Mouse (Mus musculus): ENCODE data around the gene Ccl7. TPM values are rescaled to one million over a fixed set of nuclear protein-coding genes. Genes with fewer than 3 reads are reported as not detected.

The Ccl7 gene
- total RNA-seq, 2 experiments from 2014 or later, result 0.51 TPM; not detected in 1

DNA sequence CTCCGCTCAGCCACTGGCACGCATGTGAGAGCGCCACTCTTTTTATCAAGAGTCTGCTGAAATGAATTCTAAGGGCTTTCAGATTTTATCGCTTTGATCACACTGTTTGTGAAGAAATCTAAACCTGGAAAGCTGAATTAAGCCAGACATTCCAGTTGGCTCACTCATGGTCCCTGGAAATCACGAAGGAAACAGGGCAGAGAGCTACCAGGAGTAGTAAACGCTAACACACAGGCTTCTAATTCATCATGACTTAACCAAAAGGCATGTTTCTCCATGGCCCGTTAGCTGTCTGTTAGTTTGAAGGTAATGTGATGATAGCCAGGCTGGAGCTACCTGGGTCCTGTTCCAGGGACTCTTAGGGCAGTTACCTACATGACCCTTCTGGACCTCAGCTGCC is 11.1 kb upstream of the Ccl7 start:
- DNase-seq (ENCODE audit: low spot score in 2 of 2), result no peak

DNA sequence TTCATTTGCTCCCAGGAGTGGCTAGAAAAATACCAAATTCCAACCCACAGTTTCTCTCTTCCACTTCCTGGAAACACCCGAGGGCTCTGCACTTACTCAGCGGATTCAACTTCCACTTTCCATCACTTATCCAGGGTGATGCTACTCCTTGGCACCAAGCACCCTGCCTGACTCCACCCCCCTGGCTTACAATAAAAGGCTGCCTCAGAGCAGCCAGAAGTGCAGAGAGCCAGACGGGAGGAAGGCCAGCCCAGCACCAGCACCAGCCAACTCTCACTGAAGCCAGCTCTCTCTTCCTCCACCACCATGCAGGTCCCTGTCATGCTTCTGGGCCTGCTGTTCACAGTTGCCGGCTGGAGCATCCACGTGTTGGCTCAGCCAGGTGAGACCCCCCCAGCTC is 10.2 kb upstream of the Ccl7 start, which contains the start of gene Ccl2:
TSS of gene Ccl2 (plus strand) at position 216 of the 400 bp plus-strand sequence.
- DNase-seq (ENCODE audit: low spot score in 2 of 2), result peak; percentile 48 to 49

DNA sequence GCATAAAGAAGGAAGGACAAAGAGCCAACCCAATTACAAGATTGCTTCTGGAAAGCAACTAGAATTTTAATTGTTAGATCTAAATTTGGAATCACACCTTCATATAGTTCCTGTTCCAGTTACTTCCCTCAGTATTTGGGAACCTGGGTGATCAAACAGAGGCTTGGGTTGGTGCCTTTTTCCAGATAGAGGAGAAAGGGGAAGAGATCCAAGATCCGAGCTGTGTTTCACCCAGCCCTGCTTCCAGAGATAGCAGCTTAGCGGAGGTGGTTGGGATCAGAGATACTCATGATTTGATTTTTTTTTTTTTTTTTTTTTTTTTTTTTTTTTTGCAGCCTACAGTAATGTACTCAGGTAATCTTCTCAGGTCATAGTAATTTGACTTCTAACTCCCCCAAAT is 9.7 kb upstream of the Ccl7 start:
- DNase-seq (ENCODE audit: low spot score in 2 of 2), result no peak

DNA sequence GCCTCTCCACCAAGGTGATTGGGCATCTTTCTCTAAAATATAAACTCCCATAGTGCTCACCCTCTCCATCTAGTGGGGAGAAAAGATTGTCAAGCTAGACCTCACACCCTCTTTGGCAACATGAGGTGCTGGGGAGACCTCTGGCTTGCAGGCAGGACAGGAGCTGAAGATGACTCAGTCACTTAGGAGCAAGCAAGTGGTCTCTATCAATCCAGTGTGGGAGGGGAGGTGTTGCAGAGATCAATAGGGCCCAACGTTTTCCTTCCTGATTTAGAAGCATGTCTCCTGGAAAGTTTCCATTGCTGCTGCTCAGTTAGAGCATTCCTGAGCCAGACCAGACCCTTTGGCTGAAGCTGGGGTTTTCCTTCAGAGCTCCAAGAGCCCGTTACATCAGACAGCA is 7.0 kb upstream of the Ccl7 start, which contains the start of gene Gm17268:
TSS of gene Gm17268 (minus strand) at position 28 of the 400 bp plus-strand sequence.
- DNase-seq (ENCODE audit: low spot score in 2 of 2), result no peak

DNA sequence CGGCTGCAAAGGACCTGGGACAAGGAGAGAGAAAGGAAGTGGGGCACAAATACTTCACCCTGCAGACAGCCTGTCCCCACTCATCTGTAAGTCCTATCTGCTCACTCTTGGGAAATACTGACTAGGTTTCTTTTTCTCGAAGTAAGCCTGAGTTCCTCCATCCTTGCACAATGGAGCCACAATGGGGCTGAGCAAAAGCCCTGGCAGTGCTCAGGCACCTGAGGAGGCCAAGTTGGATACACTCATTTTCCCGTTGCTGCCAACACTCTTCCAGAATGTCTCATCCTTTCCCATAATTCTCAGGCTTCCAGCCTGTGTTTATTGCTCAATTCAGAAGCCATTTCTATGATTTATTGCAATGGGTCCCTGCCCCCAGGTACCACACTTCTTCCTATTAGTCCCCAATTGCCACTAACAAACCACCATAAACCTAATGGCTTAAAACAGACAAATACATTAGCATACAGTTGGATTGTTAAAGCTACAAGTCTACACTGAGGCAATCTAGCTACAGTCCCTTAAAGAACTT is 6.3 kb upstream of the Ccl7 start:
- no peak for DNase-seq (ENCODE audit: low spot score in 2 of 2)

DNA sequence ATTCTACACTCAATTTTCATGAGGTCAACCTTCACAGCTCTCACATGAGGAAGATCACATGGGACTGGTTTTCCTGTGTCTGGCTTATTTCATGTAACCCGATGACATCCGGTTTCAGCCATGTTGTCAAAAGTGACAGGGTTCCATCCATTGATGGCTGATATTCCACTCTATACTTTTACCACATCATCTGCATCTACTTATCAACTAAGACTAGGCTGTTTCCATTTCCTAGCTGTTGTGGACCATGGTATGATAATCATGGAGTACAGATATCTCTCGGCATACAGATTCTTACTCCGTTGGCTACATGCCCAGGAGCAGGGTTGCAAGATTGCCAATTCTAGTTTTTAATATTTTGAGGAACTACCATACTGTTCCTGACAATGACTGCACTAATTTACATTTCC is 3.8 kb upstream of the Ccl7 start:
- DNase-seq (ENCODE audit: low spot score in 2 of 2), result no peak

DNA sequence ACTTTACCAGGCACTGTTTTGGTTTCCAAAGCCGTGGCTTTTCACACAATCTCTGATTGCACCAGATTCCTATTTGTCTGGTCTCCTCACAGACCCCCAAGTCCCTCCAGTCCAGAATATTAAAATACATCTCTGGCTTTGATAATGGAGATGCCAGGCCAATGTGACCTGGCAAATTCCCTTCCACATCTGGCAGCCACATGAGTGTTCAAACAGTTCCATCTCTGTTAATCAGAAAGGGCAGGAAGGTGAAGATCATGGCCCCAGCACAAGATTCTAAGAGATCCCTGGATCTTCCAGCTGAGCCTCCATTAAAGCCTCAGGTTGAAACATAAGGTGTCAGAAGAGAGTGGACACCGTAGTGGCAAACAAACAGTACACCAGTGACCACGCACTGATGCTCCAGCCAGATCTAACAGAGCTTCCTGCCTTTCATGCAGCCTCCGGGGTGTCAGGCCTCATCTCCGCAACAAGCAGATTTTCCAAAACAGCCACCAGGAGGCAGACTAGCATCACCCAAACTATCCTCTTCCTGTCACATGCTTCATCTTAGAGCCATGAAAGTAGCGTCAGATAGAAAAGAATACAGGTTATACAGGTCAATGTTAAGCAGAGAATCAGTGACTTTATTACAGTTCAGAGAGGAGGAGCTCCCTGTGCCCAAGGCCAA is 2.4 kb downstream of the Ccl7 start:
- DNase-seq (ENCODE audit: low spot score in 2 of 2), result peak; percentile 17 to 40

DNA sequence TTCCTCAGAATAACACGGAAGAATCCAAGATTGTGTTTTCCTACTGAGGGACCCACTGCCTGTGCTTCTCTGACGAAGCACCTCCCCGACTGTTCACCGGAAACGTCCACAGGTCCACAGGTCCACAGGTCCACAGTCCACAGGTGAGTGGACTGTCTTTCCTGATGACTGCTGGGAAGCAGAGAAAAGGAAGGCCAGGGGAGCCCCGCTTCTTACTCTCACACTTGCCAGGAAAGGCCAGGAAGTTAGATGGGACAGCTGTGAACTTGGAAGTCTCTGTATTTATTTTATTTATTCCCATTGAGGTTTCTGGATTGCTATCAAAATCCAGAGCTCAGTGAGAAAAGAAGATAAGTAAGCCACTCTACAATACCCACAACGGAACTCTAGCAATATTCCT is 8.3 kb downstream of the Ccl7 start:
- DNase-seq (ENCODE audit: low spot score in 2 of 2), result no peak

DNA sequence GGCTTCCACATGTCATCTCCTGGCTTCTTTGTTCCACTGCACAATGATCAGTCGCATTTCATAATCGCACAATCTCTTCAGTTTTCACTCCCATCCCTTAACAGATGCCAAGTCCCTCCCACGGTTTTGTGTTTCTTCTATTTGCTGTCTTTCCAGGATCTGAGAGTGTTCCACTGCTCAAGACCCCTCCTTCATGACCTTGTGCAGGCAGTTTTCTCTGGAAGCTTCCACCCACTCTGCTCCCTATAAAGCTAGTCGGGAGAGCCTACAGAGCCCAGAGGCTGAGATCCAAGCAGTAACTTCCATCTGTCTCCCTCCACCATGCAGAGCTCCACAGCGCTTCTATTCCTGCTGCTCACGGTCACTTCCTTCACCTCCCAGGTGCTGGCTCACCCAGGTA is 12.1 kb downstream of the Ccl7 start, which contains the start of gene Ccl11:
TSS of gene Ccl11 (plus strand) at position 178 of the 400 bp plus-strand sequence.
- no peak for DNase-seq (ENCODE audit: low spot score in 2 of 2)

DNA sequence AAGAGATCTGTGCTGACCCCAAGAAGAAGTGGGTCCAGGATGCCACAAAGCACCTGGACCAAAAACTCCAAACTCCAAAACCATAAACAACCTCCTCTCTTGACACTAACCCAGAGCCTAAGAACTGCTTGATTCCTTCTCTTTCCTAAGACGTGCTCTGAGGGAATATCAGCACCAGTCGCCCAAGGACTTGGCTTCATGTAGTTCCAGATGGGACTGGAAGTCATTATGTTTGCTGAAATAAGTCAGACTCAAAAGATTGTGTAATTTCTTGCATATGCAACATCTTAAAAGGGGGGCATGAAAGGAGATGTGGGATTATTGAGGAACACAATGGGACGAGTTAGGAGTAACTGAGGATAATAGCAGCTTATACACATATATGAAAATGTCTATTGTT is 16.7 kb downstream of the Ccl7 start:
- no peak for DNase-seq (ENCODE audit: low spot score in 2 of 2)

DNA sequence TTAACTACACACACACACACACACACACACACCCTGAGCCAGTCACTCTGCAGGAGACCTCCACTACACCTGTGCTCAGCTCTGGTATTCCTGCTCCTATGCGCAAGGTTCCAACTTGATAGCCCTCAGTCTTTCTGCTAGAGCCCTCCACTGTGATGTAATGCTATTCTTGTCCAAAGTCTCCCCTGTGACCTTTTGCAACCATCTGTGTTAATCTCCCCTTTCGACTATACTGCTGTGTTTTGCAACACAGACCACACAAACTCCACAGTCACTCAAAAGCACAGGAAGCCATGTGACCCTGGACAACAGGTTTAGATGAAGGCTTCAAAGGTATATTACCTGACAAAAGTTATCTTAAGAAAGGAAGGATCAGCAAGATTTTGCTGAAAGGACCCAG is 17.9 kb downstream of the Ccl7 start:
- DNase-seq (ENCODE audit: low spot score in 2 of 2), result no peak

DNA sequence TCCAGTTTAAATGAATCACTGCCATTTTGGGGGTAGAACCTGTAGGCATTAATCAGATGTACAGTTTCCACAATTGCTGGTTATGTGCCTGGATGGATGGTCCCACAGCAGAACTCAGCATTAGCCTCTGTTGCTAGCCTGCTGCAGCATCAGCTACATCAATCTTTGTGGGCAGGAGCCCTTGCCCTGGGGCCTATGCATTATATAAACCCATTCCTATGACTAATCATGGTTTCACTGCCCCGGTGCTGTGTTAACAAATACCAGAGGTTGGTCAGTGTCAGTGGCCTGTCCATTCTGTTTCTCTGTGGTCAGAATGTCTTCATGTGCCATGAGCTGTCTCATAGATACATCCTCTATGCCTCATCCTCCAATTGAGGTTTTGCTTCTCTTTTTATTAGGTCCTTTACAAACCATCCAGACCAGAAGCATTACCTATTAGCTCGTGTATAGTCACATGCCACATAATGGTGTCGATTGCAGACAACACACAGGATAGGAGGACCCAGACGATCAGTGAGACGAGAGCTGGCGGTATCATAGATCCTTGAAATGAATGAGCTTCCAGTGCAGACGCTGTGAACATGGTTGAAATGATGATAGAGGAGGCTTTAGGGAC is 21.6 kb downstream of the Ccl7 start:
- no peak for DNase-seq (ENCODE audit: low spot score in 2 of 2)

DNA sequence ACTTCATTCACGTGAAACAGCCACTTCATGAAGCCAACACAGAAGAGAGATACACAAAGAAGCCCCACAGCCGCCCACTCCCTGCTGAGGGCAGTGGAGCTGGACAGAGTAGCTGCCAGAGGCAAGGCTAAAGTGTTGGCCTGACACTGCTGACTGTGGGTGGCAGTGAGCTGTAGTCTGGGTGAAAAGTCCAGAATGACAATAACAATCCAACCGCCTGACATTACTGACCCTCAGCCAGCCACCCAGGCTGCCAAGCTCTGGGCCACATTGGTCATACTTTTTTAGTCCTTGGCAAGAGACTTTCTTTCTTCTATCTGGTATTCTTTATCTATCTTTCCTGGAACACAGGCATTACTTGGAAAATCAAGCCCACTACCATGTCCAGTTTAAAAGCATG is 25.6 kb downstream of the Ccl7 start:
- no peak for DNase-seq (ENCODE audit: low spot score in 2 of 2)

DNA sequence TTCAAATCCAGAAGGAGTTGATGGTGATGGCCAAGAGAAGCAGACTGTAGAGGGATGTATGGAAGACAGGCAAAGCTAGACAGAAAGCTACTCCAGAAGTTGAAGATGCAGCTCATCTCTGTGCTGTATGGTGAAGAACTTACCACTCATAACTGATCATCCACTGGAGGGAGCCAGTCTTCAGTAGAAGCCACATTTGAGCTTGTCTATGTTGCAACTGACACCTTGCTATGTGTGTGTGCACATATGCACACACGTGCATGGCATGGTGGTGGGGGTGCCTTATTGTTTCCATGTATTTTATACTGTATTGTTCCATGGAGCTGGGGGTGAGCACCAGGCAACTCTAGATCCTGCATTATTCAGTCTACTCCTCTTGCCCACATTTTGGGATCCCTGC is 26.9 kb downstream of the Ccl7 start:
- DNase-seq (ENCODE audit: low spot score in 2 of 2), result no peak

DNA sequence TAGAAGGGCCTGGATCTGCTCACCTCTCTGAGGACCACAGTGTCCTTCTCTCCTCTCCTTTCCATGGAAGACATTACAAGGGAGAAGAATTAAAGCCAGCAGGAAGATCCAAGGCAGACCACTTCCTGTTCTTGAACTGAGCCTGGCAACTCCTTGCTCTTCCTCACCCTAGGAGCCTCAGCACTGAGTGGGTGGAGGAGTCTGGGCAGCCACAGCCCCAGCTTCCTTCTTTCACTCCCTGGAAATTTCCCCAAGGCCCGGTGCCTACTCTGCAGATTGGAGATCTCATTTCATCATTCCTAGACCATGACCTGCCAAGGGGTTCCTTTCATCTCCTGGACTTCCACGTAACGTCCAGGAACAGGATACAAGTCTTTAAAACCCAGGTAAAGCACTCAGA is 27.5 kb downstream of the Ccl7 start:
- no peak for DNase-seq (ENCODE audit: low spot score in 2 of 2)

DNA sequence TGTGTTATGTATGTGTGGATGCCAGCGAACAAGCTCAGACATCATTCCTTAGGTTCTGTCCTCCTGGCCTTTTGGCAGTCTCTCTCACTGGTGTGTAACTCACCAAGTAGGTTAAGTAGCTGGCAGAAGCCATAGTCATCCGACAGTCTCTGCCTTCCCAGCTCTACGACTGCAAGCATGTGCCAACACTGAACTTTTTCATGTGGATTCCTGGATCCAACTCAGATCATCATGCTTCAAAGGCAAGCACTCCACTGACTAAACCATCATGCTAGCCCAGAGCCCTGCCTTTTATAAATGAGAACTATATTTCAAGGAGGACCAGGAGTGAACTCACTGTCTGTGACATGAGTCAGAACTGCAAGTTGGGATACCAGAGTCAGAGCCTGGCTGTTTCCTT is 28.2 kb downstream of the Ccl7 start:
- DNase-seq (ENCODE audit: low spot score in 2 of 2), result no peak

DNA sequence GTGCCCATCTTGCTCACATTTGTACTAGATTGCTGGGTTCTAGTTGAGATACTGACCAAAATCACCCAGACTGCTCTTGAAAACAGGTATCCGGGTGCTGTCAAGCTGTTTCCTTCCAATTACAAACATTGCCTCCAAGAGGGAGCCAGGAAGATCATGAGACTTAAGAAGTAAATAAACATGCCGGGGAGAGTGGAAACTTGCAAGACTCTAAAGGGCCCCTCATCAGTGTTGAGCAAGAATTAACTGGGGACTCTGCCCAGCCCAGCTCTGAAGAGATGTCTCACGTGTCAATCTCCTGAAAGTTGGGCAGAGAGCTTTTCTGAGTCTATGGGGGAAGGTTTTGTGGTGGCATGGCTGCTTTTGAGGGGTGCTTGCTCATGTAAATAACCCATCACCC is 31.5 kb downstream of the Ccl7 start:
- no peak for DNase-seq (ENCODE audit: low spot score in 2 of 2)

DNA sequence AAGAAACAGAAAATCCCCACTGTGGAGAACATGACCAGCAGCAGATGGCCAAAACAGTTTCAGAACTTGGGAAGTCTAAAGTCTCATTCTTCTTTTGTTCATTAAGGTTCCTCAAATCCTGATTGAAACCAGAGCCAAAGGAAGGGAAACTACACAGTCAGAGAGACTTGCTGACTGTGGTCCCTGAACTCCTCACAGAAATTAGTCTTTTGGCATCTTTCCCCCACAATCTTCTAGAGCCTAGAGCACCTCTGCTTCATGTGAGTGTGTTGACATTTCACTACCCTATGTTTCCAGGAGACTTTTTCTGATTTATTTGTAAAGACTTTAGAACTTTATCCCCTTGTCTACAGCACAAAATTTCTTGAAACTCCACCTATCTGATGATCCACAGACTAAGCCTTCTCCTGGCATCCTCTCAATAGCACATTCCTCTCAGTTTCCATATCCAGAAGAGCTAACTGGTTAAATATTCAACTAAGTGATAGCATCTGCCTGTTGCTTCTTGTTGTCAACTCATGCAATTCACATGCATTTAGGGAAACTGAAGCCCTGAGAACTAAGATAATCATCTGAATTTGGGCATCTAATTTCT is 32.7 kb downstream of the Ccl7 start:
- DNase-seq (ENCODE audit: low spot score in 2 of 2), result no peak

DNA sequence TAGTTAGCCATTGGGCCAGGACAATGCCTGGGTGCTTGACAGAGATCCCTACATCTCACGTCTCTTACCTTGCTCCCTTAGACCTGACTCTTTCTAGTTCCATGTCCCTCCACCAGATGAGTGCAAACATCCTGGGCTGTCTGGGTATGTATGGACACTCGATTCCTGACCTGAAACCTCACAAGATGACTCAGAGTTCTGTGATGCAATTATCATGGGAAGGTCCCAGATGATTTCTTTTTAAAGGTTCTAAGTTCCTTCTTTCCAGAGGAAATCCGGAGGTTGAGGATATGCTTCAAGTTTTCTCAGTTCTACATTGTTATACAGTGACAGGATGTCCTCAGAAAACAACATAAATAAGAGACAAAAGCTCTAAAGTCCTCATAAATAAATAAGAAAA is 35.4 kb downstream of the Ccl7 start:
- DNase-seq (ENCODE audit: low spot score in 2 of 2), result no peak

DNA sequence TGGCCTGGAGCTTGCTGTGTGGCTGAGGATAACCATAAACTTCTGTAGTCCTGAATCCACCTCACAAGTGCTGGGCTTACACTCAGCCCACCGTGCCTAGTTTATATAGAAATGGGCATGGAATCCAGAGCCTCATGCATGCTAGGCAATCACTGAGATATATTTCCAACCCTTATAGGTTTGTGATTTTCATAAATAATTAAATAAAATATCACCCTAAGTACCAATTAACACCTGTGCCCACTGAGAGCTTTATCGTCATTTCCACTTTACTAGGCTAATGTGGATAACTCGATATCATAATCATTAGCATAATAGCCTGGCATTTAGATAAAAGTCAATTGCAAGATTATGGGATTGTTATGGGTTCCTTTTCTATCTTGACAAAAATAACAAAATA is 38.8 kb downstream of the Ccl7 start:
- DNase-seq (ENCODE audit: low spot score in 2 of 2), result no peak
